Mouse (Mus musculus) liver, embryonic 18 days (tissue): ENCODE data around the gene Cd244a. TPM values are rescaled to one million over a fixed set of nuclear protein-coding genes. Genes with fewer than 3 reads are reported as not detected.

Experiments used
- polyA plus RNA-seq: library from polyadenylated mRNA; depleted of rRNA; stranded (reverse); fragments of >200 nt; gene quantifications from 2 replicates; pipeline ENCODE4 v1.2.3, GENCODE M21; 2012; rRNA removed

Gene Cd244a
- polyA plus RNA-seq = 0.29 and 0.37 TPM in 2 replicates

GRCm38 (mm10) chr1:171558898-171559297 is at the start of gene Cd244a:
Gene Cd244a (plus strand): TSS chr1:171559193.

GRCm38 (mm10) chr1:171535194-171535593 is 23.8 kb upstream of the Cd244a start, which contains the start of gene Itln1:
Gene Itln1 (minus strand): TSS chr1:171535294.

GRCm38 (mm10) chr1:171607176-171607575 is 48.2 kb downstream of the Cd244a start, which contains the start of gene Ly9:
Gene Ly9 (minus strand): TSS chr1:171607410.

GRCm38 (mm10) chr1:171652734-171653133 is 93.7 kb downstream of the Cd244a start, which contains the start of gene Slamf7:
Gene Slamf7 (minus strand): TSS chr1:171653035.

Other genes with a start within 250 kb of the Cd244a start
- gene Dedd, start 230.0 kb upstream of the Cd244a start, polyA plus RNA-seq = 20.5 and 20.8 TPM in 2 replicates
- 59.7 and 61.3 TPM in 2 replicates for gene Nit1, start 213.5 kb upstream of the Cd244a start, polyA plus RNA-seq
- gene Pfdn2, start 213.5 kb upstream of the Cd244a start, polyA plus RNA-seq = 28.2 and 36.2 TPM in 2 replicates
- gene Klhdc9, start 198.4 kb upstream of the Cd244a start, polyA plus RNA-seq = 0.13 and 0.22 TPM in 2 replicates
- 0.38 and 0.41 TPM in 2 replicates for gene Nectin4, start 189.1 kb upstream of the Cd244a start, polyA plus RNA-seq
- 6.1 and 6.7 TPM in 2 replicates for gene Arhgap30, start 170.2 kb upstream of the Cd244a start, polyA plus RNA-seq
- 22.7 and 23.6 TPM in 2 replicates for gene Usf1, start 147.9 kb upstream of the Cd244a start, polyA plus RNA-seq
- gene Tstd1, start 140.3 kb upstream of the Cd244a start, polyA plus RNA-seq = 4.3 and 5.4 TPM in 2 replicates
- gene F11r, start 121.7 kb upstream of the Cd244a start, polyA plus RNA-seq = 32.6 and 33.7 TPM in 2 replicates
- gene Alyref2, start 55.7 kb upstream of the Cd244a start, polyA plus RNA-seq = 3.8 and 4.0 TPM in 2 replicates
- gene Itln1, start 23.9 kb upstream of the Cd244a start, polyA plus RNA-seq = not detected in 2 replicates
- 2.3 and 2.9 TPM in 2 replicates for gene Ly9, start 48.2 kb downstream of the Cd244a start, polyA plus RNA-seq
- 2.4 and 3.0 TPM in 2 replicates for gene Slamf7, start 93.8 kb downstream of the Cd244a start, polyA plus RNA-seq
- gene Cd48, start 122.8 kb downstream of the Cd244a start, polyA plus RNA-seq = 10.5 and 12.8 TPM in 2 replicates
- 1.2 and 1.4 TPM in 2 replicates for gene Slamf1, start 207.9 kb downstream of the Cd244a start, polyA plus RNA-seq